Mouse (Mus musculus): ENCODE measurements around the gene Ip6k2. TPM values are rescaled to one million over a fixed set of nuclear protein-coding genes. Genes with fewer than 3 reads are reported as not detected.
A peak's percentile ranks its signal among the peaks of the same experiment; 100 is the strongest.

Ip6k2 gene
- polyA plus RNA-seq, 1 experiment from 2014 or later, result 48.7 TPM

DNA sequence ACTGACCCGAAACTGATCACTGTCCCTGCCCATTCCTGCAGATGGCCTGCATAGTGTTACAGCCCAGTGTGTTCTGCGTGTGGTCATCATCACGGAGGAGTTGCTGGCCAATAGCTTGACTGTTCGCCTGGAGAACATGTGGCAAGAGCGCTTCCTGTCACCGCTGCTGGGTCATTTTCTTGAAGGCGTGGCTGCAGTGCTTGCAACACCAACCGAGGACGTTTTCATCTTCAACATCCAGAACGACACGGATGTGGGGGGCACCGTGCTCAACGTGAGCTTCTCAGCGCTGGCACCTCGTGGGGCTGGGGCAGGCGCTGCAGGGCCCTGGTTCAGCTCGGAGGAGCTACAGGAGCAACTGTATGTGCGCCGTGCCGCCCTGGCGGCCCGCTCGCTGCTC lies 48.0 kb downstream of the Ip6k2 start:
- H3K27ac ChIP-seq (ENCODE audit: low read depth, low read length), result no peak overlapping the region
- no peak for ATAC-seq (replicated peaks; ENCODE audit: insufficient number of reproducible peaks, low FRiP score, low TSS enrichment)
- WGBS (ENCODE audit: insufficient replicate concordance), result 6% methylated on average over 23 of the region's 23 CpGs
- no peaks in the 10 kb centered on the region for H3K36me3 ChIP-seq (ENCODE audit: control insufficient read depth, insufficient read depth, low read length)
- H3K4me3 ChIP-seq (ENCODE audit: low read depth, low read length), result peak overlapping the region; percentile 58
- H3K9ac ChIP-seq (ENCODE audit: low read depth, low read length), result no peak overlapping the region
- H3K27me3 ChIP-seq (ENCODE audit: control insufficient read depth, insufficient read depth, low read length), result peaks cover 72% of the 10 kb centered on the region
- H3K4me2 ChIP-seq, result peak overlapping the region; percentile 99
- peaks cover 19% of the 10 kb centered on the region for H3K4me1 ChIP-seq (ENCODE audit: control insufficient read depth, insufficient read depth, low read length)
- no peaks in the 10 kb centered on the region for H3K9me3 ChIP-seq (replicated peaks; ENCODE audit: control insufficient read depth, low read length)

DNA sequence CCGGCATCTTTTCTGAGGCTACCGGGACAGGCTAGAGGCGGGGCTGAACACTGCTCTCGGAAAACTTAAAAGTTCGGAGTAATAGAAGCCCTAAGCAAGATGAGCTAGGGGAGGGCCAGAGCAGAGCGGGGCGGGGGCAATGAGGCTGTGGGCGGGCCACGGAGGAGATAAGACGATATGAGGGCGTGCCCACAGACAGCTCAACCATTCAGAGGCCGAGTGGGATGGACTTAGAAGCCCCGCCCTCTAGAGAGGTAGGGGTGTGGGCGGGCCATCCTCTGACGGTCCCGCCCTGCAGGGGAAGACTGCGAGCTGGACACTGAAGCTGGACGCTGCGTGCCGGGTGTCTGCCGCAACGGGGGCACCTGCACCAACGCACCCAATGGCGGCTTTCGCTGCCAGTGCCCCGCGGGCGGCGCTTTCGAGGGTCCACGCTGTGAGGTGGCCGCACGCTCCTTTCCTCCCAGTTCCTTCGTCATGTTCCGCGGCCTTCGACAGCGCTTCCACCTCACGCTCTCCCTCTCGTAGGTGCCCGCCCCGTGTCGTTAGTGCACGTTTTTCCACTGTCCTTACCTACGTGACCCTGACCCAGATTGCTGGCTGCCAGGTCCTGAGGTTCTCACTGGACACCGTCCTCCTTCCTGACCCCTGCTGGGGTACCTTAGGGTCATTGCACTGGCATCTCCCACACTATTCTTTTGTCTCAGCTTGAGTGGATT lies 49.0 kb downstream of the Ip6k2 start:
- 8% methylated on average over 46 of the region's 46 CpGs for WGBS (ENCODE audit: insufficient replicate concordance)
- no peak overlapping the region for H3K27ac ChIP-seq (ENCODE audit: low read depth, low read length)
- ATAC-seq (replicated peaks; ENCODE audit: insufficient number of reproducible peaks, low FRiP score, low TSS enrichment), result peak; percentile 96
- H3K4me3 ChIP-seq (ENCODE audit: low read depth, low read length), result peak overlapping the region; percentile 58
- peak overlapping the region; percentile 99 for H3K4me2 ChIP-seq
- H3K9ac ChIP-seq (ENCODE audit: low read depth, low read length), result no peak overlapping the region
- H3K36me3 ChIP-seq (ENCODE audit: control insufficient read depth, insufficient read depth, low read length), result no peaks in the 10 kb centered on the region
- peaks cover 14% of the 10 kb centered on the region for H3K4me1 ChIP-seq (ENCODE audit: control insufficient read depth, insufficient read depth, low read length)
- no peaks in the 10 kb centered on the region for H3K9me3 ChIP-seq (replicated peaks; ENCODE audit: control insufficient read depth, low read length)
- peaks cover 65% of the 10 kb centered on the region for H3K27me3 ChIP-seq (ENCODE audit: control insufficient read depth, insufficient read depth, low read length)

DNA sequence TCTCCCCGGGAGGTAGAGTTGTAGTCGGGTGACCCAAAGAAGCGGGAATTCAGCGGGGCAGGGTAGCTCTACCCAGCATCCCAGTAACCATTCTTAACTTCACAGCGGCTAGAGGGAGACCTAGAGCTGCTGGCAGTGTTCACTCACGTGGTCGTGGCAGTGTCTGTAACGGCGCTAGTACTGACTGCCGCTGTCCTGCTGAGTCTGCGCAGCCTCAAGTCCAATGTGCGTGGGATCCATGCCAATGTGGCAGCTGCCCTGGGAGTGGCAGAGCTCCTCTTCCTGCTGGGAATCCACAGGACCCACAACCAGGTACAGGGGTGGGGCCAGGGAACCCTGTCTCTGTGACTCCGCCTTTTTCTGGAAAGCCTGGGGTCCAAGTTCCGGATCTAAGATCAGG lies 59.4 kb downstream of the Ip6k2 start:
- Histone ChIP-seq H3K4me2 (peak overlapping the region; percentile 37), H3K36me3 (ENCODE audit: control insufficient read depth, insufficient read depth, low read length) (no peaks in the 10 kb centered on the region), H3K27ac (ENCODE audit: low read depth, low read length) (no peak overlapping the region), H3K9me3 (replicated peaks; ENCODE audit: control insufficient read depth, low read length) (no peaks in the 10 kb centered on the region), H3K4me1 (ENCODE audit: control insufficient read depth, insufficient read depth, low read length) (no peaks in the 10 kb centered on the region), H3K4me3 (ENCODE audit: low read depth, low read length) (no peak overlapping the region), H3K9ac (ENCODE audit: low read depth, low read length) (no peak overlapping the region), H3K27me3 (ENCODE audit: control insufficient read depth, insufficient read depth, low read length) (peaks cover 22% of the 10 kb centered on the region)
- ATAC-seq (replicated peaks; ENCODE audit: insufficient number of reproducible peaks, low FRiP score, low TSS enrichment), result peak; percentile 19; the same call in 1 of the 2 replicates
- 11% methylated on average over 14 of the region's 14 CpGs for WGBS (ENCODE audit: insufficient replicate concordance)

DNA sequence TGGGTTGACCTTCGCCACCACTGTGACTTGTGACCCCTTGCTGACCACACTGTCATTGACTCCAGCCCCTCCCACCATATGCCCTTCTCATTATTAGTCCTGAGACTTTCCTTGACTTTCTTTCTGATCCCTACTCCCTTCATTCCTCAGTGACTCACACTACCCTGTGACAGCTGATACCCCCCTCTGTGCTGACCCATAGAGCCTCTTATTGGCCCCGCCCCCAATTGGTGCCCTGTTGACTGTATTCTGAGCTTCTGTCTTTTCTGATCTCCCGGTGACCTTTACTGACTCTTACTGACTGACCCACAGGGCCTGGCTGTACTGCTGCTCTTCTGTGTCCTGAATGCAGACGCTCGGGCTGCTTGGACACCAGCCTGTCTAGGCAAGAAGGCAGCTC lies 61.8 kb downstream of the Ip6k2 start:
- 72% methylated on average over 5 of the region's 5 CpGs for WGBS (ENCODE audit: insufficient replicate concordance)
- H3K27me3 ChIP-seq (ENCODE audit: control insufficient read depth, insufficient read depth, low read length), result peaks cover 24% of the 10 kb centered on the region
- H3K36me3 ChIP-seq (ENCODE audit: control insufficient read depth, insufficient read depth, low read length), result no peaks in the 10 kb centered on the region
- H3K9me3 ChIP-seq (replicated peaks; ENCODE audit: control insufficient read depth, low read length), result no peaks in the 10 kb centered on the region
- no peak overlapping the region for H3K27ac ChIP-seq (ENCODE audit: low read depth, low read length)
- no peak for ATAC-seq (replicated peaks; ENCODE audit: insufficient number of reproducible peaks, low FRiP score, low TSS enrichment)
- H3K4me1 ChIP-seq (ENCODE audit: control insufficient read depth, insufficient read depth, low read length), result no peaks in the 10 kb centered on the region
- H3K4me3 ChIP-seq (ENCODE audit: low read depth, low read length), result no peak overlapping the region
- H3K9ac ChIP-seq (ENCODE audit: low read depth, low read length), result no peak overlapping the region
- no peak overlapping the region for H3K4me2 ChIP-seq

DNA sequence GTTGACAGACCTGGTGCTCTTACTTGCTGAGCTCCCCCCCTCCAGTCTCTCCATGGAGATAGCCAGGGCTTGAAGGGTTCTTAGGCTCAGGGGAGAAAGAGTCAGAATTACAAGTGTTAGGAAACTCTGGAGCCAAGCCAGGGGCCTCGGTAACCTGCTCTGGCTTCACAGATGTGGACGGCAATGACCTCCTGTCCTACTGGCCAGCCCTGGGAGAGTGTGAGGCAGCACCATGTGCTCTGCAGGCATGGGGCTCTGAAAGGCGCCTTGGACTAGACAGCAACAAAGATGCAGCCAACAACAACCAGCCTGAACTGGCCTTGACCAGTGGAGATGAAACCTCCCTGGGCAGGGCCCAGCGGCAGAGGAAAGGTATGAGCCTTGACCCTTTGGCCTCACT lies 63.8 kb downstream of the Ip6k2 start:
- Histone ChIP-seq H3K9ac (ENCODE audit: low read depth, low read length) (no peak overlapping the region), H3K4me1 (ENCODE audit: control insufficient read depth, insufficient read depth, low read length) (no peaks in the 10 kb centered on the region), H3K4me3 (ENCODE audit: low read depth, low read length) (no peak overlapping the region), H3K36me3 (ENCODE audit: control insufficient read depth, insufficient read depth, low read length) (no peaks in the 10 kb centered on the region), H3K27me3 (ENCODE audit: control insufficient read depth, insufficient read depth, low read length) (peaks cover 21% of the 10 kb centered on the region), H3K4me2 (no peak overlapping the region), H3K27ac (ENCODE audit: low read depth, low read length) (no peak overlapping the region), H3K9me3 (replicated peaks; ENCODE audit: control insufficient read depth, low read length) (no peaks in the 10 kb centered on the region)
- WGBS (ENCODE audit: insufficient replicate concordance), result 78% methylated on average over 4 of the region's 4 CpGs
- ATAC-seq (replicated peaks; ENCODE audit: insufficient number of reproducible peaks, low FRiP score, low TSS enrichment), result no peak

DNA sequence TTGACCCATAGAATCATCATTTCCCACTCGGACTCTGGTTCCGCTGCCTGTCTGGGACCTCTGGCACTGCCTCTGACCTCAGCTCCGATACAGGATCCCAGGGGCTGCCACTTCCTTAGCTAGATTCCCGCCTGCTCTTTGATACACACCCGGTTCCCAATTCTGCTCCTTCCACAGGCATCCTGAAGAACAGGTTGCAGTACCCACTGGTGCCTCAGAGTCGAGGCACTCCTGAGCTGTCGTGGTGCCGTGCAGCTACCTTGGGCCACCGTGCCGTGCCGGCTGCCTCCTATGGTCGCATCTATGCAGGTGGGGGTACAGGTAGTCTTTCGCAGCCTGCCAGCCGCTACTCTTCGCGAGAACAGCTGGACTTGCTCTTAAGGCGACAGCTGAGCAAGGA lies 64.8 kb downstream of the Ip6k2 start:
- ATAC-seq (replicated peaks; ENCODE audit: insufficient number of reproducible peaks, low FRiP score, low TSS enrichment), result no peak
- H3K4me2 ChIP-seq, result no peak overlapping the region
- no peak overlapping the region for H3K9ac ChIP-seq (ENCODE audit: low read depth, low read length)
- H3K36me3 ChIP-seq (ENCODE audit: control insufficient read depth, insufficient read depth, low read length), result no peaks in the 10 kb centered on the region
- no peaks in the 10 kb centered on the region for H3K9me3 ChIP-seq (replicated peaks; ENCODE audit: control insufficient read depth, low read length)
- no peak overlapping the region for H3K27ac ChIP-seq (ENCODE audit: low read depth, low read length)
- peaks cover 2% of the 10 kb centered on the region for H3K4me1 ChIP-seq (ENCODE audit: control insufficient read depth, insufficient read depth, low read length)
- peaks cover 11% of the 10 kb centered on the region for H3K27me3 ChIP-seq (ENCODE audit: control insufficient read depth, insufficient read depth, low read length)
- H3K4me3 ChIP-seq (ENCODE audit: low read depth, low read length), result no peak overlapping the region
- 61% methylated on average over 17 of the region's 17 CpGs for WGBS (ENCODE audit: insufficient replicate concordance)

DNA sequence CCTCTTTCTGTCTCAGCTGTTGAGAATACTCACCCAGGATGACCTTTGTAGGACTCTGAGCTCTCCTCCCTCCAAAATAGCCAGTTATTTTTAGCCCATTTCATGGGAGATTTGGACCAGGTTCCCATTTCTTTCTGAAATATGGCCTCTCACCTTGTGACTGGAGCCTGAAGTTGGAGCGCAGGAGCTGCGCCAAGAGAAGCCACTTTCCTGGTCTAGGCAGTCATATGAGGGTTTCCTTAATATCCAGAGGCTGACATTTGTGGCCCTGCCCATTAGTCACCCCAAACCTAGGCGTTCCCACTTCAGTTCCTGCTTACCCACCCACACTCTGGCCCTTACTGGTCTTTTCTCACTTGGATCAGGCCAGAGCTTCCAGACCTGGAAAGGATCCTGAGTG lies 69.4 kb downstream of the Ip6k2 start, which contains the start of gene Slc26a6:
Gene Slc26a6, plus strand, starts transcription at position 308 of the 400 bp plus-strand sequence.
- ATAC-seq (replicated peaks; ENCODE audit: insufficient number of reproducible peaks, low FRiP score, low TSS enrichment), result no peak
- WGBS (ENCODE audit: insufficient replicate concordance), result 89% methylated on average over 3 of the region's 3 CpGs
- Histone ChIP-seq H3K27me3 (ENCODE audit: control insufficient read depth, insufficient read depth, low read length) (peaks cover 3% of the 10 kb centered on the region; the same call in 1 of the 2 replicates), H3K9ac (ENCODE audit: low read depth, low read length) (peak within 1 kb of the TSS; percentile 78), H3K4me3 (ENCODE audit: low read depth, low read length) (peak within 1 kb of the TSS; percentile 74), H3K9me3 (replicated peaks; ENCODE audit: control insufficient read depth, low read length) (no peaks in the 10 kb centered on the region), H3K4me2 (peak within 1 kb of the TSS; percentile 97), H3K27ac (ENCODE audit: low read depth, low read length) (peak within 1 kb of the TSS; percentile 46; the same call in 1 of the 2 replicates), H3K4me1 (ENCODE audit: control insufficient read depth, insufficient read depth, low read length) (peaks cover 9% of the 10 kb centered on the region), H3K36me3 (ENCODE audit: control insufficient read depth, insufficient read depth, low read length) (peaks cover 4% of the 10 kb centered on the region; the same call in 1 of the 2 replicates)

DNA sequence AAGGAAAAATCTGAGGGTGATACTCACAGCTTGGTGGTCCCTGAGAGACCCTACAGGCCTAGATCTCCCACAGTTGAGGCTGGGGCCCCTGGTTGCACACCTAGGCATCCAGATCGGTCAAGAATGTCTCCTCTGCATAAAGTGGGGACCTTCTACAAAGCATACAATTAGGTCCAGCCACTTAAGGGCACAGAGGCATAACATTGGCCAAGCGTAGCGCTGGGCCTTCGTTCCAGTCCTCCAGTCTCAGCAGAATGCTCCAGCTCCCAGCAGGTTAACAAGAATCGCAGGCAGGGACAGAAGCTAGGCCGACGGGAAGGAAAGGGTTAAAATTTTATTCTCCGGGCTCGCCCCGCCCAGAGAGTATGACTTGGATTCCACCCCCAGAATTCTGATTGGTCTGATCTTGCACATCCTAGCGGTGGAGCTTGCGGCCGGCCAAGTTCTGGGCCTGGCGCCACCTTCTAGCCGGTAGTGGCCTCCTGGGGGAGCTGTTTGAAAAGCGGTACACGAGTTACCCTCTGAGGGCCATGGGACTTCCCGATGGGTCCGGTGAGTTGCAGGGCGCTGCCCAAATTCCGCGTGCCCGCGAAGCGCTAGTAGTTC lies 70.1 kb downstream of the Ip6k2 start:
- Histone ChIP-seq H3K9me3 (replicated peaks; ENCODE audit: control insufficient read depth, low read length) (no peaks in the 10 kb centered on the region), H3K4me3 (ENCODE audit: low read depth, low read length) (peak overlapping the region; percentile 74), H3K27me3 (ENCODE audit: control insufficient read depth, insufficient read depth, low read length) (peaks cover 3% of the 10 kb centered on the region; the same call in 1 of the 2 replicates), H3K4me1 (ENCODE audit: control insufficient read depth, insufficient read depth, low read length) (peaks cover 9% of the 10 kb centered on the region), H3K4me2 (peak overlapping the region; percentile 97), H3K36me3 (ENCODE audit: control insufficient read depth, insufficient read depth, low read length) (peaks cover 4% of the 10 kb centered on the region; the same call in 1 of the 2 replicates), H3K9ac (ENCODE audit: low read depth, low read length) (peak overlapping the region; percentile 78), H3K27ac (ENCODE audit: low read depth, low read length) (peak overlapping the region; percentile 46; the same call in 1 of the 2 replicates)
- 2% methylated on average over 25 of the region's 25 CpGs for WGBS (ENCODE audit: insufficient replicate concordance)
- ATAC-seq (replicated peaks; ENCODE audit: insufficient number of reproducible peaks, low FRiP score, low TSS enrichment), result peak; percentile 84

Data from heart, embryonic 11.5 days (tissue).